Mouse (Mus musculus): ENCODE results near the gene Ankrd1. TPM values are rescaled to one million over a fixed set of nuclear protein-coding genes. Genes with fewer than 3 reads are reported as not detected.

Gene Ankrd1
- polyA plus RNA-seq, 2 experiments, result 3.3 to 5.2 TPM

GRCm38 (mm10) chr19:36098265-36098664 is 21.6 kb downstream of the Ankrd1 start:
- WGBS, result 95% methylated on average over 1 of the region's 1 CpGs
- no peak overlapping the region for H3K27ac ChIP-seq (replicated peaks; ENCODE audit: low read depth, low read length)

GRCm38 (mm10) chr19:36097194-36097593 is 22.7 kb downstream of the Ankrd1 start:
- ATAC-seq (ENCODE audit: low FRiP score, low read depth) (no peak), DNase-seq (ENCODE audit: low spot score) (no peak)
- no peak overlapping the region for H3K4me3 ChIP-seq (replicated peaks; ENCODE audit: low read length)
- H3K36me3 ChIP-seq (ENCODE audit: control insufficient read depth, insufficient read depth, low read length), result peaks cover 62% of the 10 kb centered on the region
- no peak overlapping the region for H3K4me2 ChIP-seq (replicated peaks; ENCODE audit: low read depth, low read length, severe bottlenecking)
- WGBS, result 85% methylated on average over 3 of the region's 3 CpGs
- H3K9ac ChIP-seq (ENCODE audit: low read depth, low read length, severe bottlenecking), result no peak overlapping the region
- no peaks in the 10 kb centered on the region for H3K4me1 ChIP-seq (ENCODE audit: control insufficient read depth, insufficient read depth, low read length)
- H3K27me3 ChIP-seq (ENCODE audit: control insufficient read depth, insufficient read depth, low read length), result no peaks in the 10 kb centered on the region
- no peaks in the 10 kb centered on the region for H3K9me3 ChIP-seq (ENCODE audit: control insufficient read depth, low read length)
- H3K27ac ChIP-seq (replicated peaks; ENCODE audit: low read depth, low read length), result no peak overlapping the region
- TF ChIP-seq POLR2A (IDR thresholded peaks at IDR 0.05; ENCODE audit: borderline replicate concordance, extremely low read depth, insufficient read depth, insufficient read length), result no peak

More at GRCm38 (mm10) chr19:36098265-36098664, 21.6 kb downstream of the Ankrd1 start:
- no peaks in the 10 kb centered on the region for H3K9me3 ChIP-seq (ENCODE audit: control insufficient read depth, low read length)
- TF ChIP-seq POLR2A (IDR thresholded peaks at IDR 0.05; ENCODE audit: borderline replicate concordance, extremely low read depth, insufficient read depth, insufficient read length), result no peak
- H3K27me3 ChIP-seq (ENCODE audit: control insufficient read depth, insufficient read depth, low read length), result no peaks in the 10 kb centered on the region
- H3K36me3 ChIP-seq (ENCODE audit: control insufficient read depth, insufficient read depth, low read length), result peaks cover 59% of the 10 kb centered on the region
- ATAC-seq (ENCODE audit: low FRiP score, low read depth), result no peak
- no peak overlapping the region for H3K4me3 ChIP-seq (replicated peaks; ENCODE audit: low read length)
- DNase-seq (ENCODE audit: low spot score), result no peak
- H3K9ac ChIP-seq (ENCODE audit: low read depth, low read length, severe bottlenecking), result no peak overlapping the region
- no peaks in the 10 kb centered on the region for H3K4me1 ChIP-seq (ENCODE audit: control insufficient read depth, insufficient read depth, low read length)
- H3K4me2 ChIP-seq (replicated peaks; ENCODE audit: low read depth, low read length, severe bottlenecking), result no peak overlapping the region

- H3K4me3 ChIP-seq (replicated peaks; ENCODE audit: low read length), result no peak overlapping the region
- peak; percentile 56 for DNase-seq (ENCODE audit: low spot score)
- WGBS, result 56% methylated on average over 5 of the region's 5 CpGs
- H3K4me1 ChIP-seq (ENCODE audit: control insufficient read depth, insufficient read depth, low read length), result no peaks in the 10 kb centered on the region
- no peak overlapping the region for H3K9ac ChIP-seq (ENCODE audit: low read depth, low read length, severe bottlenecking)
- H3K27me3 ChIP-seq (ENCODE audit: control insufficient read depth, insufficient read depth, low read length), result no peaks in the 10 kb centered on the region
- no peak overlapping the region for H3K4me2 ChIP-seq (replicated peaks; ENCODE audit: low read depth, low read length, severe bottlenecking)
- TF ChIP-seq POLR2A (IDR thresholded peaks at IDR 0.05; ENCODE audit: borderline replicate concordance, extremely low read depth, insufficient read depth, insufficient read length), result no peak
- ATAC-seq (ENCODE audit: low FRiP score, low read depth), result no peak
- H3K9me3 ChIP-seq (ENCODE audit: control insufficient read depth, low read length), result no peaks in the 10 kb centered on the region
- peaks cover 55% of the 10 kb centered on the region for H3K36me3 ChIP-seq (ENCODE audit: control insufficient read depth, insufficient read depth, low read length)
- no peak overlapping the region for H3K27ac ChIP-seq (replicated peaks; ENCODE audit: low read depth, low read length)
Observed at GRCm38 (mm10) chr19:36090781-36091180, 29.1 kb downstream of the Ankrd1 start.

GRCm38 (mm10) chr19:36083262-36084225 is 36.4 kb downstream of the Ankrd1 start, which contains the start of gene Rpp30:
Gene Rpp30, plus strand, starts transcription at chr19:36083716.
- Histone ChIP-seq H3K4me2 (replicated peaks; ENCODE audit: low read depth, low read length, severe bottlenecking) (peak within 1 kb of the TSS; percentile 81), H3K27ac (replicated peaks; ENCODE audit: low read depth, low read length) (peak within 1 kb of the TSS; percentile 48), H3K36me3 (ENCODE audit: control insufficient read depth, insufficient read depth, low read length) (peaks cover 8% of the 10 kb centered on the region; the same call in 1 of the 2 replicates), H3K4me1 (ENCODE audit: control insufficient read depth, insufficient read depth, low read length) (peaks cover 6% of the 10 kb centered on the region; the same call in 1 of the 2 replicates), H3K9me3 (ENCODE audit: control insufficient read depth, low read length) (no peaks in the 10 kb centered on the region), H3K9ac (ENCODE audit: low read depth, low read length, severe bottlenecking) (peak within 1 kb of the TSS; percentile 84), H3K27me3 (ENCODE audit: control insufficient read depth, insufficient read depth, low read length) (no peaks in the 10 kb centered on the region), H3K4me3 (replicated peaks; ENCODE audit: low read length) (peak within 1 kb of the TSS; percentile 77)
- no peak for TF ChIP-seq POLR2A (IDR thresholded peaks at IDR 0.05; ENCODE audit: borderline replicate concordance, extremely low read depth, insufficient read depth, insufficient read length)
- DNase-seq (ENCODE audit: low spot score) (peak; percentile 91), ATAC-seq (ENCODE audit: low FRiP score, low read depth) (peak; percentile 91)
- WGBS, result 2% methylated on average over 34 of the region's 34 CpGs

DNA sequence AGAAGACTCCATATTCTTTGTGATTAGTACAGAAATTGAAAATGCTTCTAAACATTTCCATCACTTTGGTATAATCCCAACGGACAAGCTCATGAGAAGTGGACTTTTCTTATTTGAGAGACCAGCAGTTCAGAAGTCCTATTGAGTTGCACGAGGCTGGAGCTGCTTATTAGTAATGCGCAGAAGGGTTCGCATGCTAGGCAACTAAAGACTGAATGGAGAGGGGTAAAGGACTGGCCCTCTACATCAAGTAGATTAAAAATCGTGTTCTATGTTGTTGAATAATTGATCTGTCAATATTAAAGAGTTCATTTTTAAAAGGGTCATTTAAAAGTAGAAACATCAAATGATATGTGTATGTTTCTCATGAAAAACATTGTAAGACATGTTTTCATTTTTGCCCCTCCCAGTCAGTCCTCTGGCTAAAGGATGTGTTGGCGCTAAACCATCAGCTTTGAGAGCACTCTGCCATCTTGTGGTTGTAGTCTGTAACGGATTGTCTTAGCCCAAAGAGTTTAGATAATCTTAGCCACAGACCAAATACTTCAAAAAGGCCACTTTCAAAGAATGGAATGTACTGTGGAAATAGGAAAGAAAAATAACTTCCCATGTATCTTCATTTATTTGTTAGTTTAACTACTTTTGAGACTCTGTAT is 37.2 kb downstream of the Ankrd1 start:
- H3K4me2 ChIP-seq (replicated peaks; ENCODE audit: low read depth, low read length, severe bottlenecking), result peak overlapping the region; percentile 81
- H3K4me3 ChIP-seq (replicated peaks; ENCODE audit: low read length), result peak overlapping the region; percentile 77
- WGBS, result 46% methylated on average over 7 of the region's 7 CpGs
- H3K27me3 ChIP-seq (ENCODE audit: control insufficient read depth, insufficient read depth, low read length), result no peaks in the 10 kb centered on the region
- H3K9ac ChIP-seq (ENCODE audit: low read depth, low read length, severe bottlenecking), result peak overlapping the region; percentile 58
- H3K36me3 ChIP-seq (ENCODE audit: control insufficient read depth, insufficient read depth, low read length), result no peaks in the 10 kb centered on the region; the same call in 1 of the 2 replicates
- H3K27ac ChIP-seq (replicated peaks; ENCODE audit: low read depth, low read length), result peak overlapping the region; percentile 48; the same call in 1 of the 2 replicates
- ATAC-seq (ENCODE audit: low FRiP score, low read depth), result peak; percentile 79
- peaks cover 6% of the 10 kb centered on the region; the same call in 1 of the 2 replicates for H3K4me1 ChIP-seq (ENCODE audit: control insufficient read depth, insufficient read depth, low read length)
- H3K9me3 ChIP-seq (ENCODE audit: control insufficient read depth, low read length), result no peaks in the 10 kb centered on the region
- TF ChIP-seq POLR2A (IDR thresholded peaks at IDR 0.05; ENCODE audit: borderline replicate concordance, extremely low read depth, insufficient read depth, insufficient read length), result no peak
- DNase-seq (ENCODE audit: low spot score), result peak; percentile 85
